Mouse (Mus musculus) layer of hippocampus, postnatal 25 days (tissue): ENCODE measurements around the gene Mreg. TPM values are rescaled to one million over a fixed set of nuclear protein-coding genes. Genes with fewer than 3 reads are reported as not detected.

Source experiments
- DNase-seq, 2 experiments: peaks; one replicate each; pipeline ENCODE4 v3.0.0; 2022; ENCODE audit warnings: mixed read lengths in 2 of 2, low spot score in 1 of 2; ENCODE audit errors: extremely low spot score in 1 of 2
- total RNA-seq, 2 experiments: library from RNA; stranded (reverse); gene quantifications; 2 replicates each; pipeline ENCODE4 v1.2.3; 2021

Mreg gene
- total RNA-seq, 2 experiments from 2014 or later = 3.5 to 4.0 TPM

DNA sequence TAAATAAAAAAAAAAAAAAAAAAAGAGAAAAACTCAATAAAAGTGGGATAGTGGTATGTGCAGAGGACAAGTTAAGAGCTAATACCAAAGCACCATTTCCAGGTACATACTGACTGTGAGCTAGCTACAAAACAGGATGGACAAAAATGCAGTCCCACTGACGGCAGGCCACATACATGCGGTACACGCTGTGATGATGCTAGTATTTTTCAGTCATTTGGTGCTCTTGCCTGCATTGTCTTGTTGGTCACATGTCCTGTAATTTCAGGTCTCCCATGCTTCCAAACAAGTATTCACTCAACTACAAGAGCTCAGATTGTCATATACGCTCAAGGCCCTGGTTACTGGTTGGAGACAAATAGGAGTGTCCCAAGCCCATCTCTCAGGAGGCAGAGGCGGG lies 15.4 kb upstream of the Mreg start:
- DNase-seq = no peak

GRCm38 (mm10) chr1:72226887-72227481 lies 14.9 kb upstream of the Mreg start:
- DNase-seq = no peak

GRCm38 (mm10) chr1:72226172-72226886 lies 14.2 kb upstream of the Mreg start:
- DNase-seq = no peak

DNA sequence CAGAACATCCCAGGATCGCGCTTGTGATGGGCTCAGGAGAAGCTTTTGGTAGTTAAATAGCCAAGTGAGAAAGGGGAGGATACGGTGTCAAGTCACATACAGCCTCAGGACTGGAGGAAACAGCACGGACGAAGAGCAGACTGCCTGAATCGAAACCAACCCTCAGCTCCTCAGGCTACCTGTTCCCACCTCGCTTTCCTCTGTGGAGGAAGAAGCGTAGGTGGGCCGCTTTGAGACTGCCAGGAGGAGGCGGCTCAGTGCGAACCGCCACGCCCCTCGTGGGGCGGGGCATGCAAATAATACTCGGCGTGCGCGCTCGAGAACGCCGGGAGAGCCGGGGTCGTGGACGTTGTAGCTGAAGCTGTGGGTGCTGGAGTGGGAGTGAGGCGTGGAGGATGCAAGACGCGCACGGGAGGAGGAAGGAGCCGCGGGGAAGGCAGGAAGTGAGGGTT lies 13.6 kb upstream of the Mreg start:
- peak; percentile 56 to 62 for DNase-seq

DNA sequence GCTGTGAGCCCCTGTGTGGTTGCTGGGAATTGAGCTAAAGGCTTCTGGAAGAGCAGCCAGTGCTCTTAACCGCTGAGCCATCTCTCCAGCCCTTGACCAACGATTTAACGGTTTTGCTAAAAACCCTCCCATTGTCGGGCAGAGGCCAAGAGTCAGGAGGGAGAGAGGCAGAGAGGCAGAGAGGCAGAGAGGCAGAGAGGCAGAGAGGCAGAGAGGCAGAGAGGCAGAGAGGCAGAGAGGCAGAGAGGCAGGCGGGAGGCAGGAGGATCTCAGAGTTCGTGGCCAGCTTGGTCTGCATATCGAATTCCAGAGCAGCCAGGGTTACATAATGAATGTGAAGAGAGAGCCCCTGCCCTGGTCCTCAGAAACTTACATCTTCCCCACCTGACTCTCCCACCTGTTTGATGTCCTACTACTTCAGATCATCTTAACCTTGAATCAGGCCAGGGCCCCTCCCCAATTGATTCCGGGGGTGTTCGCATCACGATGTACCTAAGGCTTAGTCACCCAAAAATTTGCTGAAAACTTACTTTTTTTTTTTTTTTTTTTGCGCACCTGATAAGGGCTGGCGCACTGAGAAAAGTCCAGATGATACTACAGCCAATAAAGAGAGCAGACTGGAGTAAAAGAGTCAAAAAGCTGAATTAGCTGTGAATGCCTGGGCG lies 13.1 kb upstream of the Mreg start:
- DNase-seq = no peak

DNA sequence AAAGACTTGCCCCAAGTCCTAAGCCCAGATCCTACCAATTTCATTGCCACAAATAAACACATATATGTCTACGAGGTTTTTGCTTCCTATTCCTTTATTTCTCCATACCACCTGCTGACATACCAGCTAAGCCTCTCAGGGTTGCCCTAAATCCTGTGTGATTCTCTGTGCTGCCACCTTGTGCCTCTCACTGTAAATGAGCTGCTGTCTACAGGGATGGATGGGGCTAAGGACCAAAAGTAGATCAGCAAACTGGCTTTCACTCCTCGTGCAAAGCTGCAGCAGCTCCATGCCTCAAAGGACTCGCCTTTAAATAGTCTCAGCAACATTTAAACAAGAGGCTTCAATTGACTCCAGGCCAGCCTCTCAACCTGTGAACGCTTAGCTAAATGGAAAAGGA lies 7.9 kb upstream of the Mreg start:
- DNase-seq = peak in 1 of 2 experiments; percentile 26

GRCm38 (mm10) chr1:72219116-72219515 lies 7.0 kb upstream of the Mreg start:
- DNase-seq = no peak

GRCm38 (mm10) chr1:72218626-72219025 lies 6.5 kb upstream of the Mreg start:
- no peak for DNase-seq

DNA sequence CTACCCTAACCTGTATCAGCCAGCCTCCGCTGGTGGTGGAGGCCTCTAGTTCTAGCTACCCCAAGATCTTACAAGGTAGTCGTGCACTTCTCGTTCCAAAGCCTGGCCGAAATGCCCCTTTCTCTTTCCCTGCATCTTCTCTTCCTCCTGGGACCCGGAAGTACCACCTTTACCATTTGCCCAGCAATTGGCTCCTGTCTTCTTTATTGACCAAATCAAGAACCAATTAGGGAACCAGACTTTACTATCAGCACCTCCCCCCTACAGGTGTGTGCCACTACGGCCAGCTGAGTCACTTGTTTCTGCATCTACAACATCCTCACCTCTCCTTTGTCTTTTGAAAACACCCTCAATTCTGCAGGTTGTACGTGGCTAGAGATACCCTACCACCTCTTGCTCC lies 4.7 kb upstream of the Mreg start:
- DNase-seq = no peak

DNA sequence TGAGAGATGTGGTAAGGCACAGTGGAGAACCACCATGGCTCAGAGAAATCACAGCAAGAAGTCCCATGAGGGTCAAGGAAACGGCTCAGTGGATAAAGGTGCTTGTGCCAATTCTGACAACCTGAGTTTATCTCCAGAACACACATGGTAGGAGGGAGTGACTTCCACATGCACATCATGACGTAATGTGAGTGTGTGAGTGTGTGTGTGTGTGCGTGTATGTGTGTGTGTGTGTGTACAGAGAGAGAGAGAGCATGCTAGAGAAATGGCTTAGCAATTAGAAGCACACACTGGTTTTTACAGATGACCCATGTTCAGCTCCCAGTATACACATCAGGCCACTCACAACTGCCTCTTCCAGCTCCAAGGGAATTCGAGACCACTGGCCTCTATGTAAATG lies 3.1 kb upstream of the Mreg start:
- DNase-seq = no peak

- no peak for DNase-seq
Measured at GRCm38 (mm10) chr1:72214470-72214961, 2.4 kb upstream of the Mreg start.

- no peak for DNase-seq
Measured at GRCm38 (mm10) chr1:72213954-72214353, 1.8 kb upstream of the Mreg start.

GRCm38 (mm10) chr1:72210803-72211679 lies 1.1 kb downstream of the Mreg start:
- no peak for DNase-seq

DNA sequence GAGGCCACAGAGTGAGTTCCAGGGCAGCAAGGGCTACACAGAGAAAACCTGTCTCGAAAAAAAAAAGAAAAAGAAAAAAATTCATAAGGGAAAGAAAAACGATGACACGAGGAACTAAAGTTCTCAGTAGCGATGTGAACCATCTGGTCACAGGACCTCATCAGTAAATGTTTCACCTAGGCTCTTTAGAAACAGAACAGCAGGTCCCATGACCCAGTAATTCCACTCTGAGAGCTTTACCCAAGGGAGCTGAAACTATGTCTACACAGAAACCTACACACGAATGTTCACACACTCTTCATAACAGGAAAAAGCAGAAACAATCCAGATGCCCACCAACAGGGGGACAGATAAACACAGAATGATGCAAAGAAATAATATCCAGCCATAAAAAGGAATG lies 4.0 kb downstream of the Mreg start:
- DNase-seq = no peak

DNA sequence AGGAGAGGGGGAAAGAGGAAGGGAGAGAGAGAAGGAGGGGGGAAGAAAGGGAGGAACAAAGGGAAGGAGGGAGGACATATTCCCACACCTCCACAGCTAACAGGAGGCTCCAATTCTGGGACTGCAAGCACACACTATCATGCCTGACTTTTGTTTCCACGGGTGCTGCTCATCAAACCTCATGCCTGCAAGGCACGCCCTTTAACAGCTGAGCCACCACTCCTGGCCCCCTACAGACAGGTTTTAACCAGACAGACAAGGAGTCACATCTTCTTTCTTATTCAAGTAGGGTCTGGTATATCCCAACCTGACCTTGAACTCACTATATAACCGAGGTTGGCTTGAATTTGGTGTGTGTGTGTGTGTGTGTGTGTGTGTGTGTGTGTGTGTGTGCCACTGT lies 7.0 kb downstream of the Mreg start:
- no peak for DNase-seq

DNA sequence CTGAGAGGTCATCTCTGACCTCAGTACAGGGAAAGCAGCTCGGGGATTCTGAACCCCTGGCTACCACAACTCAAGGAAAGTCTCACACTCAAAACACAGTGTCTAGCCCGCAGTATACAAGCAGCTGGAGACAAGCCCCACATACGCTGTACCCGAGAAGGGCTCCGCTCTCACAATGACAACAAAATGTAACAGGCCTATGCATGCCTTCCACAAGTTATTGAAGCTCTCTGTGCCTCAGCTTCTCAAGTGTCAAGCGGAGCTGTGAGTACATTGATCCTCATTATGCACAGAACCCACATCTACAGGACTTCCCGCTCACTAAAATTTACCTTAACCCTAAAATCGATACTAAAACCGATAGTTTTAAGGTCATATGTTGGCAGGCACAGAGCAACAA lies 8.9 kb downstream of the Mreg start:
- no peak for DNase-seq

DNA sequence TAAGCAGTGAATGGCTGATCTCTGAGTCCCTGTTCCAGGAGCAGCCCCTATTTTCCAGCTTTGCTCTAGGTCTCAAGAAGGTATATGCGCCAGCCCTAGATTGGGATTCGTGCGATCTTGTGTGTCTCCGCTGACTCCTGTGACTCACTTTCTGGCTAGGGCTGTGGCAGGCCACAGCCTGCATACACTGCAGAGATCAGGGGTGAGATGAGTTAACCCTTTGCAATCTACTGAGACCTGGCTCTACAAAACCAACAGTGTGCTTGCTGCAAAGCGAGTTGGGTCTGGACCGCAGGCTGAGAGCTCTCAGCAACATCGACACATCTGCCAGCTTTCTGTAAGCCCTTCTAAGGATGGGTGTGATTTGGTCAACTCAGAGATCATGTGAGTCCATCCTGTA lies 9.4 kb downstream of the Mreg start:
- no peak for DNase-seq

- DNase-seq = no peak
Measured at GRCm38 (mm10) chr1:72202068-72202467, 10.0 kb downstream of the Mreg start.

GRCm38 (mm10) chr1:72201126-72201525 lies 11.0 kb downstream of the Mreg start:
- DNase-seq = no peak

- no peak for DNase-seq
Measured at GRCm38 (mm10) chr1:72198142-72198806, 13.8 kb downstream of the Mreg start.
